Mouse (Mus musculus) ovary, postnatal 36 days (tissue): Measurements from ENCODE around the gene Evc2.

Experiments used
- DNase-seq: peaks from one replicate; pipeline ENCODE4 v3.0.0; 2022; ENCODE audit warnings: low spot score, mixed read lengths

Evc2 gene

DNA sequence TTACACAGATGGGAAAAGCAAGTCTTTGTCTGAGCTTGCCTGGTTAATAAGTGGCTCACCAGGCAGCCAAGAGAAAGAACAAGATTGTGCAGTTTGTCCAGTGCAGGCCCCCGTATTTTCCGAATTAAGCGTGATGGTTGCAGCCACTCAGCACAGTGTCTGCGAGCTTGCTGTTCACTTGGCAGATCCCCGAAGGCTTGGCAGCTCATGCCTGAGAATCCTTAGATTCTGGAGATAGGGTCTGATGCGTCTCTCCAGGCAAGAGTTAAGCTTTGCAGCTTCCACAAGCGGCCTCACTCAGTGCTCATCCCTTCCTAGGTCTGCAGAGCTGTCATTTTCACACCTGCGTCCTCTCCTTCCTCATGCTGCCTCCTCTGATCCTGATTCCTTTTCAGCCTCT lies 30.5 kb downstream of the Evc2 start:
- DNase-seq: no peak

DNA sequence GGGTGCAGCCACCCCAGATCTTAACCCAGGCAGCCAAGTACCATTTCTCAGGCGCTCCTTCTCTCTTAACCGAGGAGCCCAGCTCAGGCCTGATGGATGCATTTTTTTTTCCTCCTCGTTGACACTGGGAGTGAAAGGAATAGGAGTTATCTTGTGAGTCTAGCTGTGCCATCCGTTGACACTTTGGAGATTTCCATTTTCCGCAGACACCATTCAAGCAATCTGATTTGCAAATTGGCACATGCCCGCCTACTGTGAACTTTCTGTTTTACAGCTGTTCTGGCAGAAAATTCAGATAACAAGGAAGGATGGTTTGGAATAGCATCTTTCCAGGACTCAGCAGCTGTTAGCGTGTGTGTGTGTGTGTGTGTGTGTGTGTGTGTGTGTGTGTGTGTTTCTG lies 39.1 kb downstream of the Evc2 start:
- DNase-seq: no peak

DNA sequence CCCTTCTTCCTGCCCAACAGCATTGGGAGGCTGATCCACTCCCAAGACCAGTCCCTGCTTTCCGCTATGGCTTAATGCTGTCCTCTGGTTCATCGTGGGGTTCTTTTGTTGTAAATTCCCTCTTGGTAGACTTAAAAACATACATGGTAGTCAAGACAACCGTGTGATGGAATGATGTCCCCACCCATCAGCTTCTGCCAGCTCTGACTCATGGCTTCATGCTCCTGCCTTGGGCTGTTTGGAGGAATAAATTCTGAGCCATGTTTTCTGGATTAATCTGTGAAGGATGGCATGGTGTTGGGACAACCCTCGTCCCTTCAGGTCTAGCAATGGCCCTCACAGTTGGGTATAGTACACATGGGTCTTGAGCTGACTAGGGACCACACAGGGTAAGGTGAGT lies 42.3 kb downstream of the Evc2 start:
- no peak for DNase-seq

DNA sequence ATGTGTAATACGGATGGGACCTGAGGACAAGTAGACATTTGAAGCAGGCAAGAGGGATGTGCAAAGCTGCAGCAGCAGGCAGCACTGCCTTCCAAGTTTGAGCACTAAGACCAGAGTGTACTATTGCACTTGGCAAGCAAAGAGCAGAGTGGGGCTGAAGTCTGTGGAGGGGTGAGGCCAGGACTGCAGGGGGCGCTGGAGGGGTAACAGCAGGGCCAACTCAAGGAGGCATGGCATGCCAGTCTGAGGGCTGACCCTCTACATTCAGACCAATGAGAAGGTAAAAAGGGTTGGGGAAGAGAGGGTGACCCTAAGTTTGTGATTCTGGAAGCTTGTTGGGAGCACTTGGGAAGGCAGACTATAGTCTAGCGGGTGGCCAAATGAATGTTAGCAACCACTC lies 45.3 kb downstream of the Evc2 start:
- DNase-seq: no peak

DNA sequence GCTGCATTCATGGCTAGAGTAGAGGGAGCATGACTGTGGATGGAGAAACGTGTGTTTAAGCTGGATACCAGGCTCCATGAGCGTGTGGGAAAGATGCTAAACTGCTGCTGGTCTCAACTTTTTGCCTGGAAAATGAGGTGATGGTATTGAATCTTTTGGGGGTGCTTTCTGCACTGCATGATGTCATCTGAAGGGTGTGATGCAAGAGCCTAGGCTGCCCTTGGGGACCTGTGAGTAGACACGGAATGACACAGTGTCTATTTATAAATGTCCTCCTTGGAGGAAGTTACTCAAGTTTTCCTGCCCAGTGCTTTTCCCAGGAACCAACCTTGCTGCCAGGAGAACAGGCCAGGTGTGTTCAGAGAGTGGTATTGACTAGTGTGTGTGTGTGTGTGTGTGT lies 50.3 kb downstream of the Evc2 start:
- no peak for DNase-seq

DNA sequence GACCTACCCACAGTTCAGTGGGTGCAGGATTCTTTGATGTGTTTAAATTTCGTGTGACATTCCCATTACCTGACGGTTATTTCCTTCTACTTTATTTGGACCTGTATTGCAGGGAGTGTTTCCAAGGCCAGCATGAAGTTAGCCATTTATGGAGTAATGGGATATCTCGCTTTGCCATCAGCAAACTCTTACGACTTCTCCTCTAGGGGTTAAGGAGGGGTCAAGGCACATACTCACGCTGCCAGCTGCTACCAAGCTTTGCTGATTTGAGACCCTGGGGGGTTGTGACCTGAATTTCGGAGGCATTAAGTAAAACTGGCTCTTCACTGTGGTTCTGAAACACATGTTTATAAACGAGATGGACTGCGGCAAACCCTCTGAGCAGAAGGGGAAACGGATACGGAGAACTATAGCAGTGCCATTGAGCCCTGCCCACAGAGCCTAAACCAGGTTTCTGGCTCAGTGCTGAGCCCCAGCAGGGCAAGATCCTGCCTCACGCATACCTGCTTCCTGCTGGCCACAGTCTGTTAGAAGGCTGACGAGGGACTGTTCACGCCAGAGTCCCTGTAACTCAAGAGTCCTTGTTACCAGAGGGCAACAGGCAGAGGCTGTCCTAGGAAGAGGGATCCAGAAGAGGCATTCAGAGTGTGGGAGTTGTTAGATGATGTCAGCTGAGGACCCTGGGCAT lies 51.7 kb downstream of the Evc2 start:
- no peak for DNase-seq

DNA sequence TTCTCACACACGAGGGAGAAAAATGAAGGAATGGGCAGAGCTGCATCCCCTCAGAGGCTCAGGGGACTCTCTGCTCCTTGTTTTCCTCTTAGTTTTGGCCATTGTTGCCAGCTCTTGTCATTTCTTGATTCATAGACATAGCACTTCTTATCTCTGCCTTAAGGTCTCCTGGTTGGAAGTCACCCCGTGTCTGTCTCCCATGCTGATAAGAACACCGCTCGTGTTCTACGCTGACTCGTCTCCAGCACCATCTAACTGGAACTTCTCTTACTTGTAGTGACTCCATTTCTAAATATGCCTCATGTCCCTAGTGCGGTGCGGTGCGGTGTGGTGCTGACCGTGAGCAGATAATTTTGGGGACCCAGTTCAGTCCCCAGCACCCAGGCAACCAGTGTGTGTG lies 52.6 kb downstream of the Evc2 start:
- no peak for DNase-seq

DNA sequence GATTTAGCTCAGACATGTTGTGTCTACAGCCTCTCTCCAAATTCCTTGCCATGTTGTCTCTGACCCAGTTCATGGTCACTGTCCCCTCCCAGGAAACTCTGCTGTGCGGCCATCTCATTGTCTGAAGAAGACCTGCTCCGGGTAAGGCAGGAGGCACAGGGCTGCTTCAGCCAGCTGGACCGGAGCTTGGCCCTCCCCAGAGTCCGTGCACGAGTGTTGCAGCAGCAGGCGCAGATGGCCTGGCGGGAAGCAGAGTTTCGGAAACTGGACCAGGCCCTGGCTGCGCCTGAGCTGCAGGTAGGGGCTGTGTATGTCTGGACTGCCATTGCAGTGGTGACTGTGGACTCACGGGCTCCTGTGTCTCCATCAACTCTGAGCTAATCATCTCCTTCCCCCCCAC lies 53.6 kb downstream of the Evc2 start:
- DNase-seq: peak; percentile 33

DNA sequence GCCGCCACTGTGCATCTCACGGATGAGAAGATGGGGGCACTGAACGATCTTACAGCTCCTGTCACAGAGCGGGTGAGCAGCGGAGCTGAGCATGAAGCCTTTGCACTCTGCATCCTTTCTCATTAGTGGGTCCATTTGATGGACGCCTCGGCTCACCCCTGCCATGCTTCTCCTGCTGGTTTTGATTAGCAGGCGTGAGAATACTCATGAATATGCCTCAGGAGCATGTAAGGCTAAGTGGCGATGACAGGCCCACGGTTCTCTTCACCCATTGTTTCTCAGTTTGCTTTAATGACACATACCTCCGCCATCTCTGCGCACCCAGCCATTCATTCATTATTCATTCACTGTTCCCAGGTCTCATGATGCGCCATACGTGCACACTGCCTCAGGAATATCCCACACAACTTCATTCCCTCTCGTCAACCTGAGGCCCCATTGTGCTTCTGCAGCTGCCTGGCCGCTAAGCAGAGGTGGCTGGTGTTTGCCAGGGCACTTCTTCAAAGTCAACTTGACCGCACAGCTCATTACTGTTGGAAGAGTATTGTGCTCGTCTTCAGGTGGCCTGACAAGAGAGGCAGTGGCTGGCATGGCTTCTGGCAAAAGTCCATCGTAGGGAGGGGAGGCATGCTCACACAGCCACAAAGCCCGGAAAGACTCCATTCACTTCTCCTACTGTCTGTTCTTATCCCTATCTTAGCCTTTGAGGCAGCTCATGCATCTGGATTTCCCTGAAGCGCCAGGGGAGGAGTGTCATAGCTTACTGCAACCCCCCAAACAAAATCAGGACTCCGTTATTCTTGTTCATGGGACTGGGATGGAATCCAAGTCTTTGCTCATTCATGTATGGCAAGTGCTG lies 57.1 kb downstream of the Evc2 start:
- no peak for DNase-seq

DNA sequence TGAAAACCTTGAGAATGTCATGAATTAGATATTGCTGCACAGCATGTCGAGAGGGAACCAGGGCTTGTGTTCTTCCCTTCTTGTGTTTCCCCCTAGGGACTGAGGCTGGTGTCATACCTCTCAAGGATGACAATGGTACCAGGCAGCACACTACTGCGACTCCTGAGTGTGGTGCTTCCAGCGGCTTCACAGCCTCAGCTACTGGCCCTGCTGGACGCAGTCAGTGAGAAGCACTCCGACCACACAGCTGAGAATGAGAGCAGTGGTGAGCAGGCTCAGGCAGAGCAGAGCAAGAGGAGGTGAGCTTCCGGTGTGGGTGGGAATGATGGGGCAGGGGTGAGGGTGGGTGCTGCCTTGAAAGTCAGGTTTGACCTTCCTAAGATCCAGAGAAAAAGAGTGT lies 80.7 kb downstream of the Evc2 start:
- DNase-seq: no peak

DNA sequence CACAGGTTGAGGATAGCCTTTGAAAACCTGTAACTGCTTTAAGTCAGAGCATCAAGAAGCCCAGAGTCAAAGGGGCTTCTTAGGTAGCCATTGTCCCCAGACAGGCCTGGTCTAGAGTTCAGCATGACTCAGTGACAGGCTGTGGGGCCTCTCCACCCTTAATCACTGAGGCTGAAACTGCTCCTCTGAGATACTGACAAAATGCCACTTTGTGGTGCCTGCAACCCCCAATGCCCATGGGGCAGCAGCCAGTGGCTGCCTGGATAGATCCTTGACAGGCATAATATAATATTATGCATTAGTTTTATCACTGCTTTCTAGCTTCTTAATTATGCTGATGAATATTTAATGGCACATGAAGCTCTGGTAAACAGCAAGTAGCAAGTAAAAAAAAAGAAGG lies 88.9 kb downstream of the Evc2 start:
- no peak for DNase-seq

DNA sequence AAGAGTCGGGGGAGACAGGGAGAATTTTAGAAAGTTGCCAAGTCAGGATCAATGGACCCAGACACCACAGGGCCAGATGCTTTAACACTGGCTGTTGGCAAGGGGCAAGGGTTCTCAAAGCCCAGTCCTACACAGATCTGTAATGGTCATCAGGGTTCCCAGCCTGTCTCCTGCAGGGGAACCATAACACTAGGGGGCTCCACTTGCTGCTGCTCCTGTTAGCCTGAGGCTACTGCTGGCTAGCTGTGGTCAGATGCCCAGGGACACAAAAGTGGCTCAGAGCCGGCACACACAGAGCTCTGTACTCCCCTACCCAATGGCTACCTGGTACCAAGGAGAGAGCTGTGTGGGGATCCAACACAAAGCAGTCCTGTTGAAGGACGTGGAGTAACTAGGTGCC lies 97.1 kb downstream of the Evc2 start:
- no peak for DNase-seq

DNA sequence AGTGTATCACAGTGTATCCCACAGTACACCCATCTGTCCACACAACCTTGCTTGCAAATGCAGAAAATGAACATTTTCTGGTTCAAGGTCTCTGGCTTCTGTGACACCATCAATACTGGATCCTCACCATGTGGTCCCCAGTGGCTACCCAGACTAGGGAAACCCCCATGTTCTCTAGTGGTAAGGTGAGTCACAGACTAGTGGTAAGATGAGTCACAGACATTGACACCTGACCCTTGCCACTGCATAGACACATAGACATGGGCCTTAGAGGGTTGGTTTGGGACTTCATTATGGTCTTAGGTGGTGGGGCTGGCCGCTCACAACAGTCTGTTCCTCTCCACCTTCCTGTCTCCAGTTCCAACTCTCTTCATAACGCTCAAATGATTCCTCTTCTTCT lies 104.5 kb downstream of the Evc2 start:
- DNase-seq: no peak

DNA sequence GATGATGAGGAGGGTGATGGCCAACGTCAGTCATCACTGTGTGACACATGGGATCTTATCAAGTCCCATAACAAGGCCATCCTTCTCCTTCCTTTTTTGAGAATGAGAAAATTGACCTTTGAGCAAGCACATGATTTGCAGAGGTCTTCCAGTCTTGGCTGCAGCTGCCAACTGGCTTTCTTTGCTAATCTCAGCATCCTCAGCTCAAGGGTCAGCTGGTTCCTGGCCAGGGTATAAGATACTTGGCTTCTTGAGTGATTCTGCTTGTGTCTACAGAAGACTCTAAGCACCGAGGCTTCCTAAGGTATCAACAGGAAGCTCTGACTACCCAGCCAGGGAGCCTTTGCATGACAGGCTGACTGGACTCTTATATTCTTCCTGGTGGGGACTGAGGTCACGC lies 109.2 kb downstream of the Evc2 start:
- DNase-seq: no peak

DNA sequence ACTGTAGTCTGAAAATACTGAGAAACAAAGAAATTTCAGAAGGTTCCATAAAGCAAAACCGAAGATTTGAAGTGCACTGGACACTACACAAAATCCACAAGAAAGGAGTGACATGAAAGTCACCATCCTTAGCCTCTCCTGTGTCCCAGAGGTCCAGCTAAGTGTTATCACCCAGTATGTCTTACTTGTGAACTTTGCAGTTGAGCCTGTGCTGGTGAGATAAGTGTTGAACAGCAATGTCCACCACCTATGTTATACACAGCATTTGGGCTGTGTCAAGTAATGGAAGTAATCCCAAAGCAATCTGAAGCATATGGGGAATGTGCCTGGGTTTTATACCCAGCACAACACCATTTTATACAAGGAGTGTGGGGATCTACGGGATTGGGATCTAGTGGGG lies 118.3 kb downstream of the Evc2 start:
- DNase-seq: no peak

DNA sequence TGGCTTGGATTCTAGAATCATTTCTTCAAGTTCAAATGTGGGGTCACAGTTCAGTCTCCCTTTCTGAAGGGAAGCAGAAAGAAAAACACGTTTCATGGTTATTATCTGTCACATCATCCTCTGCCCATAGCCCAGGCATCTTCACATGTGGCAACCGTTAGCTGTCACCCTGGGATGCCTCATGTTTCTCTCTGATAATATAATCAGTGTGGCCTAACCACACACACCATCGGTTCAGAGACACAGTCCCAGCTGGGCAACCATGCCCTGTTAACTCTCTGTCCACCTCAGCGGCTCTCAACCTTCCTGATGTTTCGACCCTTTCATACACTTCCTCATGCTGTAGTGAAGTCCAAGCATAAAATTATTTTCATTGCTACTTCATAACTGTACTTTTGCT lies 118.9 kb downstream of the Evc2 start:
- no peak for DNase-seq

DNA sequence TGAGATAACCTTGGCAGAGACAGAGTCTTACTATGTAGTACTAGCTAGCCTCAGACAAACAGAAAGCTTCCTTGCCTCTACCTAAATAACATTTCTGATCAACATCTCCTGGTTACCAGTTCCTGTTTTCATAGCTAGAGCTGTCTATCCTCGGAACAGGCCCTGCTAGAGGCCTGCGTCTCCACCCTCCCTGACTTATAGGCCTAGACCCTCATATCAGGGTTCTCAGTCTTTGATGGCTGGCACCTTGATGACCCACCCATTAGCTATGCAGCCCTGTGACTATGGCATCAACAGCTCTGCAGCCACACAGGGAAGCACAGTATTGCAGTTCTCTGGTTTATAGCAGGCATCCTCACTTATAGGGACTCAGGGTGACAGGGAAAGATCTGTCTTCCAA lies 119.5 kb downstream of the Evc2 start:
- no peak for DNase-seq

DNA sequence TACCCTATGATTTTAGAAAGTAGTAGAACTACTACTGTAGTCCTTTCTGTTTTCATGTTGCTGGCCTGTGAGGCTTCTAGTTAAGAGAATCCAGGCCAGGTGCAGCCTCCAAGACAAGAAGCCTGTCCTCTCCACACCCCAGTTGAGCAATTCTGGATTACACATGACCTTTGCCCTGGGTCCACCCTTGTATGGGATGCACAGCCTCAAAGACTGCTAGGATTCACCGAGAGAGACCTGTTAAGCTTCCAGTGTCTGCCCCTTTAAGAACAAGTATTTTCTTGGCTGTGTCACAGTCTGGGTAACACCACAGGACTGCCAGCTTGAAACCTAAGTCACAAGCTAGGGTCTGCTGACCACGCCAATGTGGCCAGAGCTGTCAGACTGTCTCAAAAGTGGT lies 119.9 kb downstream of the Evc2 start:
- DNase-seq: no peak

DNA sequence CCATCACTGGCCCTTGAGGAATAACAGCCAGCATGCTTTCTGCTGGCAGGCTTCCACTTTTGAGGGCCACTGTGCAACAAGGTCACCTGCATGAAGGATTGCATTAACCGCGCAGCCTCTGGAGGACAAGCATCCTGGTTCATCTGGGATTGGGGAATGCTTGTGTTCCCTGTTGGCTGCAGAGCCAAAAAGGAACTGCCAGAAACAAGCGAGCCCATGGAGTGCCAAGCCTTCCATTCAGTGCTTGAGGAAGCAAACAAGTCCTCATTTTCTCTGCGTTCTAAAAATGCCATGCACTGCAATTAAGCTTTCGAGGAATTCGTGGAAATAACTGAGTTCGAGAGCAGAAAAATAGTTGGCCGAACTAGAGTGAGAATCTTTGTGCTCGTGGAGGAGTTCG lies 127.2 kb downstream of the Evc2 start:
- no peak for DNase-seq

DNA sequence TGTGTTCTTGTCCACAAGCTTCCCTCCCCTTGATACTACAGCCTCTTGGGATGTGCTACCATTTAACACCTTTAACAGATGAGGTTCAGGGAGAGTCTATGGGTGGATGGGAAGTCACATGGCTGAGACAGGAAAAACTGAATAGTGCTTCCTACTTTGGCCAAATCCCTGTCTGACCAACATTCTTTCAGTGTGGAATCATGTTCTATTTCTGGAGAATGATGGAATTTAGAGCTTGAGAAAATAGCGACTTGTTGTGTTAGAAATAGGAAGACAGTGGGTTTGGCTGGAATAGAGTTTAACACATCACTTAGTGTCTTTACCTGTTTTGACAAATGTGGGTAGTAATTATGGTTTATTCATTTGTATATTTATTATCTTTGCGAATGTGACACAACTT lies 129.3 kb downstream of the Evc2 start:
- DNase-seq: no peak

DNA sequence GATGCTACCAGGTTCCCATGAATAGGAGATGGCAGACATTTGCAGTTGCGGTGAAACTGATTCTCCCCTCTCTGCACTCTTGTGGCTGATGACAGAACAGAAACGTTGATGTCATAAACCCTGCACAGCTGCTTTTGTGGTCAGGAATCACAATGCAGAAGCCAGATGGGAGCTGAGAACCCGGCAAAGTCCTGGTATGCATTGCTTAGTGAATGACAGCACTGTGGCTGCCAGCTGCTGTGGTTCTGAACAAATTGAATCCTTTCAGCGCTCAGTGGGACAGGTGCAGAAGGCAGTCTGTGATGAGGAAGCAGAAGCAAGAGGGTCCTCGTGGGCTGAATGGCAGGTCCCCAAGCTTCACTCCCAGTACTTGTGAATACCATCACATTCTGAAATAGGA lies 130.7 kb downstream of the Evc2 start:
- DNase-seq: no peak

DNA sequence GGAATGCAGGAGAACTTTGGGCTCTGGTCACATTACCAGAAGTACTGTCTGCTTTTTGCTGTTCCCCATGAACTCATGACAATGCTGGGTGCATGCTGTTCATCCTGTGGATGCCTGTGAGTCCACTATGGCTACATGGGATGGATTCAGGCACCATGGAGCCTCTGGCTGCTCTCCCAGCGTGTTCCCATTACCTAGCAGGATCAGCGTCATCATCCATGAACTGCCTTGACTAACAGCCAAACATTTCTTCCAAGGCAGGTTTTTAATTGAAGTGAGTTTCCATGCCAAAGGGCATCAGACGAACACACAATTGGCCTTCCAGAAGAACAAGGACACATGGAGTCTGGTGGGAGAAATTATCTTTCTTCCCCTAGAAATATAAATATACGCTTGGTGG lies 133.3 kb downstream of the Evc2 start:
- DNase-seq: no peak

DNA sequence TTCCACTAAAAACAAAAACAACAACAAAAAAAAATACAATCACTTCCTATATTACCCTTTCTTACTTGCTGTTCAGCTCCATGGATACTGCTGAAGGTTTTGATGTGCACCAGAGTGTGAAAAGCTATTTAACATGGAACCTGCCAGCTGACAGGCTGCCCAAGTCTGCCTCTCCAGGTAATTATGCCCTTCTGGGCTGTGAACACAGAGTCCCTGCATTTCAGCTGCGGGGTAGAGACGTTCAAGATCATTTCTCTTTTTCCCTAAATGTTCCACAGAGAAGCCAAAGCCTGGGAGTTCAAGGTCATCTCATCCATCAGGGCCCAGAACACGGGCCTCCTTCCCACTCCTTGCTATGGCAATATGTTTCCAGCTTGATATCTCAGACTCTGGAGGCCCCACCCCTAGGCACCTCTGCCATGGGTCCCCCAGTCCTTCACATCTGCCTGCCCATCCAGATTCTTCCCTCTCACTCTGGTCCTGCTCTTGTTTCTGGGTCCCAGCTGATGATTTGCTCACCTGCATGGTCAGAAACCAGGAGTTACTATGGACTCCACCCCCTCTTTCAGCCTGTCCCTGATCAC lies 133.8 kb downstream of the Evc2 start:
- no peak for DNase-seq
